Mouse (Mus musculus): ENCODE data around the gene Caps2. TPM values are rescaled to one million over a fixed set of nuclear protein-coding genes. Genes with fewer than 3 reads are reported as not detected.
"Not testable (repeated sequence)": the region's sequence is repeated elsewhere in the genome, so short reads cannot be mapped to it uniquely, and the experiment has no call there.

The Caps2 gene
- polyA plus RNA-seq, 1 experiment = not detected

- H3K4me3 ChIP-seq (ENCODE audit: insufficient read depth, low read depth, low read length) = no peak overlapping the region
- no peak for TF ChIP-seq POLR2A (IDR thresholded peaks at IDR 0.05; ENCODE audit: insufficient read depth, low read depth, low read length)
- WGBS = 22% methylated on average over 2 of the region's 2 CpGs
- no peaks in the 10 kb centered on the region for H3K4me1 ChIP-seq (ENCODE audit: control insufficient read depth, insufficient read depth, low read length)
- no peak overlapping the region for H3K27ac ChIP-seq (ENCODE audit: insufficient read depth, low read depth, low read length)
Measured at GRCm38 (mm10) chr10:112203463-112203862, 40.0 kb downstream of the Caps2 start.

GRCm38 (mm10) chr10:112227073-112227472, 63.7 kb downstream of the Caps2 start:
- no peak overlapping the region for H3K27ac ChIP-seq (ENCODE audit: insufficient read depth, low read depth, low read length)
- WGBS = 41% methylated on average over 1 of the region's 1 CpGs
- H3K4me3 ChIP-seq (ENCODE audit: insufficient read depth, low read depth, low read length) = no peak overlapping the region
- peaks cover 3% of the 10 kb centered on the region; the same call in 1 of the 2 replicates for H3K4me1 ChIP-seq (ENCODE audit: control insufficient read depth, insufficient read depth, low read length)
- no peak for TF ChIP-seq CTCF (IDR thresholded peaks at IDR 0.05; ENCODE audit: insufficient read depth, low read depth, low read length)
- TF ChIP-seq POLR2A (IDR thresholded peaks at IDR 0.05; ENCODE audit: insufficient read depth, low read depth, low read length) = no peak

- not testable (repeated sequence) for H3K4me3 ChIP-seq (ENCODE audit: insufficient read depth, low read depth, low read length); H3K27ac ChIP-seq (ENCODE audit: insufficient read depth, low read depth, low read length)
- WGBS = 53% methylated on average over 6 of the region's 6 CpGs
Measured at GRCm38 (mm10) chr10:112229091-112229843, 65.8 kb downstream of the Caps2 start.

GRCm38 (mm10) chr10:112232733-112233132, 69.3 kb downstream of the Caps2 start:
- WGBS = 39% methylated on average over 1 of the region's 1 CpGs
- not testable (repeated sequence) for H3K4me3 ChIP-seq (ENCODE audit: insufficient read depth, low read depth, low read length); H3K4me1 ChIP-seq (ENCODE audit: control insufficient read depth, insufficient read depth, low read length); H3K27ac ChIP-seq (ENCODE audit: insufficient read depth, low read depth, low read length)

More at GRCm38 (mm10) chr10:112229091-112229843, 65.8 kb downstream of the Caps2 start:
- H3K4me1 ChIP-seq (ENCODE audit: control insufficient read depth, insufficient read depth, low read length) = not testable (repeated sequence)

- 80% methylated on average over 5 of the region's 5 CpGs for WGBS
- H3K4me3 ChIP-seq (ENCODE audit: insufficient read depth, low read depth, low read length); H3K4me1 ChIP-seq (ENCODE audit: control insufficient read depth, insufficient read depth, low read length); H3K27ac ChIP-seq (ENCODE audit: insufficient read depth, low read depth, low read length): not testable (repeated sequence)
Measured at GRCm38 (mm10) chr10:112235396-112235940, 72.0 kb downstream of the Caps2 start.

- WGBS = 89% methylated on average over 2 of the region's 2 CpGs
- TF ChIP-seq CTCF (IDR thresholded peaks at IDR 0.05; ENCODE audit: insufficient read depth, low read depth, low read length) = no peak
- TF ChIP-seq POLR2A (IDR thresholded peaks at IDR 0.05; ENCODE audit: insufficient read depth, low read depth, low read length) = no peak
- no peaks in the 10 kb centered on the region for H3K4me1 ChIP-seq (ENCODE audit: control insufficient read depth, insufficient read depth, low read length)
- H3K4me3 ChIP-seq (ENCODE audit: insufficient read depth, low read depth, low read length) = no peak overlapping the region
- no peak overlapping the region for H3K27ac ChIP-seq (ENCODE audit: insufficient read depth, low read depth, low read length)
Measured at GRCm38 (mm10) chr10:112248273-112248672, 84.9 kb downstream of the Caps2 start.

- no peak overlapping the region for H3K4me3 ChIP-seq (ENCODE audit: insufficient read depth, low read depth, low read length)
- TF ChIP-seq CTCF (IDR thresholded peaks at IDR 0.05; ENCODE audit: insufficient read depth, low read depth, low read length) = no peak
- no peak for TF ChIP-seq POLR2A (IDR thresholded peaks at IDR 0.05; ENCODE audit: insufficient read depth, low read depth, low read length)
- no peak overlapping the region for H3K27ac ChIP-seq (ENCODE audit: insufficient read depth, low read depth, low read length)
- 70% methylated on average over 3 of the region's 3 CpGs for WGBS
- H3K4me1 ChIP-seq (ENCODE audit: control insufficient read depth, insufficient read depth, low read length) = no peaks in the 10 kb centered on the region
Measured at GRCm38 (mm10) chr10:112263467-112263866, 100.0 kb downstream of the Caps2 start.

Other genes with a start within 250 kb of the Caps2 start
- not detected in 2 replicates for gene Krr1, start 191.0 kb upstream of the Caps2 start, polyA plus RNA-seq (2012; ENCODE audit: insufficient read depth, insufficient read length, low replicate concordance, missing spikeins)
- gene Glipr1, start 161.0 kb upstream of the Caps2 start, polyA plus RNA-seq (2012; ENCODE audit: insufficient read depth, insufficient read length, low replicate concordance, missing spikeins) = not detected in 2 replicates
- gene Glipr1l1, start 103.4 kb upstream of the Caps2 start, polyA plus RNA-seq (2012; ENCODE audit: insufficient read depth, insufficient read length, low replicate concordance, missing spikeins) = not detected in 2 replicates
- gene Glipr1l2, start 80.3 kb upstream of the Caps2 start, polyA plus RNA-seq (2012; ENCODE audit: insufficient read depth, insufficient read length, low replicate concordance, missing spikeins) = not detected in 2 replicates
- gene Glipr1l3, start 3.3 kb upstream of the Caps2 start, polyA plus RNA-seq (2012; ENCODE audit: insufficient read depth, insufficient read length, low replicate concordance, missing spikeins) = not detected in 2 replicates
- gene Kcnc2, start 107.5 kb downstream of the Caps2 start, polyA plus RNA-seq (2012; ENCODE audit: insufficient read depth, insufficient read length, low replicate concordance, missing spikeins) = not detected in 2 replicates

Data from olfactory bulb, adult 2 months (tissue).